Mouse (Mus musculus) left cerebral cortex, adult 2 months (tissue): ENCODE results near the gene Tmcc1. TPM values are rescaled to one million over a fixed set of nuclear protein-coding genes. Genes with fewer than 3 reads are reported as not detected.

Experiments used
- DNase-seq, 2 experiments: peaks; one replicate each; pipeline ENCODE4 v3.0.0; 2021 to 2022; ENCODE audit warnings: low spot score in 2 of 2, mixed read lengths in 1 of 2; ENCODE audit errors: extremely low spot score in 1 of 2
- H3K27ac ChIP-seq: fragments of 200-600 bp; 2 replicates; pipeline ENCODE4 v1.8.1; 2022
- H3K4me3 ChIP-seq: fragments of 200-600 bp; 2 replicates; pipeline ENCODE4 v1.8.1; 2022
- CTCF ChIP-seq: fragments of 200-600 bp; IDR thresholded peaks from 2 replicates; pipeline ENCODE4 v1.8.1; 2022; ENCODE audit warnings: antibody characterized with exemption, mild to moderate bottlenecking, moderate library complexity
- intact Hi-C: fragments of 180-260 bp; cut with DNase I; formaldehyde crosslinking; loops from one replicate; pipeline ENCODE4 v1.15.1; 2025
- total RNA-seq, 2 experiments: library from RNA; stranded (reverse); gene quantifications; 2 replicates each; pipeline ENCODE4 v1.2.3; 2021

The Tmcc1 gene
- total RNA-seq, 2 experiments from 2014 or later: 72.8 to 76.7 TPM

GRCm38 (mm10) chr6:116107471-116108358, 85.6 kb downstream of the Tmcc1 start:
- peak; percentile 25 to 26 for DNase-seq
- intact Hi-C loops: loop anchor here (5.0 kb wide), 1 partner anchor 80 kb away; no protein-coding TSS in a partner anchor
- TF ChIP-seq CTCF: no peak
- Histone ChIP-seq H3K27ac (peak overlapping the region; percentile 79), H3K4me3 (peak overlapping the region; percentile 60)

GRCm38 (mm10) chr6:116106967-116107470, 86.3 kb downstream of the Tmcc1 start:
- DNase-seq: no peak
- no peak for TF ChIP-seq CTCF
- intact Hi-C loops: loop anchor here (5.0 kb wide), 1 partner anchor 80 kb away; no protein-coding TSS in a partner anchor
- Histone ChIP-seq H3K27ac (peak overlapping the region; percentile 51; the same call in 1 of the 2 replicates), H3K4me3 (peak overlapping the region; percentile 60)

GRCm38 (mm10) chr6:116097579-116097978, 95.7 kb downstream of the Tmcc1 start:
- Histone ChIP-seq H3K27ac (no peak overlapping the region), H3K4me3 (no peak overlapping the region)
- intact Hi-C loops: no loop called here
- TF ChIP-seq CTCF: no peak
- no peak for DNase-seq

GRCm38 (mm10) chr6:116089402-116089801, 103.9 kb downstream of the Tmcc1 start:
- no peak for TF ChIP-seq CTCF
- no peak overlapping the region for H3K4me3 ChIP-seq
- intact Hi-C loops: no loop called here
- DNase-seq: no peak
- no peak overlapping the region for H3K27ac ChIP-seq

GRCm38 (mm10) chr6:116086036-116086435, 107.2 kb downstream of the Tmcc1 start:
- intact Hi-C loops: no loop called here
- TF ChIP-seq CTCF: no peak
- H3K4me3 ChIP-seq: no peak overlapping the region
- H3K27ac ChIP-seq: no peak overlapping the region
- no peak for DNase-seq

GRCm38 (mm10) chr6:116082239-116082638, 111.0 kb downstream of the Tmcc1 start:
- no peak for TF ChIP-seq CTCF
- intact Hi-C loops: no loop called here
- H3K4me3 ChIP-seq: no peak overlapping the region
- no peak for DNase-seq
- no peak overlapping the region for H3K27ac ChIP-seq

GRCm38 (mm10) chr6:116081375-116081774, 111.9 kb downstream of the Tmcc1 start:
- Histone ChIP-seq H3K4me3 (no peak overlapping the region), H3K27ac (no peak overlapping the region)
- no peak for TF ChIP-seq CTCF
- intact Hi-C loops: no loop called here
- no peak for DNase-seq

- DNase-seq: no peak
- intact Hi-C loops: no loop called here
- TF ChIP-seq CTCF: no peak
- H3K27ac ChIP-seq: no peak overlapping the region
- H3K4me3 ChIP-seq: no peak overlapping the region
Observed at GRCm38 (mm10) chr6:116080756-116081155, 112.5 kb downstream of the Tmcc1 start.

GRCm38 (mm10) chr6:116077608-116078007, 115.7 kb downstream of the Tmcc1 start:
- TF ChIP-seq CTCF: no peak
- DNase-seq: no peak
- H3K4me3 ChIP-seq: no peak overlapping the region
- intact Hi-C loops: no loop called here
- no peak overlapping the region for H3K27ac ChIP-seq

GRCm38 (mm10) chr6:116074892-116075291, 118.4 kb downstream of the Tmcc1 start:
- no peak overlapping the region for H3K4me3 ChIP-seq
- DNase-seq: no peak
- TF ChIP-seq CTCF: no peak
- intact Hi-C loops: no loop called here
- H3K27ac ChIP-seq: no peak overlapping the region

GRCm38 (mm10) chr6:116073610-116074009, 119.7 kb downstream of the Tmcc1 start:
- no peak for TF ChIP-seq CTCF
- intact Hi-C loops: no loop called here
- H3K27ac ChIP-seq: no peak overlapping the region
- no peak overlapping the region for H3K4me3 ChIP-seq
- DNase-seq: no peak

- Histone ChIP-seq H3K27ac (peak overlapping the region; percentile 41; the same call in 1 of the 2 replicates), H3K4me3 (0 out of 2 replicates have a peak overlapping the region, but pooled peaks have one; percentile 9)
- intact Hi-C loops: no loop called here
- no peak for DNase-seq
- TF ChIP-seq CTCF: no peak
Observed at GRCm38 (mm10) chr6:116072746-116073261, 120.5 kb downstream of the Tmcc1 start.
